Mouse (Mus musculus): ENCODE measurements at regions not wholly inside any gene's neighbourhood (a gene's known extent, or its start where the extent isn't known, plus 50 kb on each side); places are given as distances from the start of the nearest gene placed in this dataset.

DNA sequence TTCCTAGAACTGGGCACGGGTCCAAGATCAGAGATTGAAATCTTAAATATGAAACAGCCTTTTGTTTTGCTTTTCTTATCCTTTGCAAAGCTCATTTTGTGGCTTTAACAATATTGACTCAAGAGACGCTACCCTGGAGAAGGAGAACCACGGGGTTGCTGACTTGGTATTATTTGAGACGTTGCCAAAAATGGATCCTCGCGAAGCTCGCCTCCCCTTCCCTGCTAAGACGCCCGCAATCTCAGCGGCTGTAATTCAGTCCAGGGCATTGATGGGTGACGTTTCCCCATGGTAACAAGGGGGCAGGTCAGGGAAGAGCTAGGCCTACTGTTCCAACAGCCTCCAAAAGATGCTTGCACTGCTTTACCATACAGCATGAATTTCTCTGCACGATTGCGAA lies 131.5 kb upstream of the Nav3 start:
- TF ChIP-seq CTCF (IDR thresholded peaks at IDR 0.05; ENCODE audit: low read depth) (no peak), EP300 (IDR thresholded peaks at IDR 0.05; ENCODE audit: low read depth) (no peak)

Measured in heart, postnatal 0 days (tissue).